Mouse (Mus musculus): ENCODE results near the gene 4930451I11Rik. TPM values are rescaled to one million over a fixed set of nuclear protein-coding genes. Genes with fewer than 3 reads are reported as not detected.

Gene 4930451I11Rik
- polyA plus RNA-seq, 1 experiment from 2014 or later = not detected

DNA sequence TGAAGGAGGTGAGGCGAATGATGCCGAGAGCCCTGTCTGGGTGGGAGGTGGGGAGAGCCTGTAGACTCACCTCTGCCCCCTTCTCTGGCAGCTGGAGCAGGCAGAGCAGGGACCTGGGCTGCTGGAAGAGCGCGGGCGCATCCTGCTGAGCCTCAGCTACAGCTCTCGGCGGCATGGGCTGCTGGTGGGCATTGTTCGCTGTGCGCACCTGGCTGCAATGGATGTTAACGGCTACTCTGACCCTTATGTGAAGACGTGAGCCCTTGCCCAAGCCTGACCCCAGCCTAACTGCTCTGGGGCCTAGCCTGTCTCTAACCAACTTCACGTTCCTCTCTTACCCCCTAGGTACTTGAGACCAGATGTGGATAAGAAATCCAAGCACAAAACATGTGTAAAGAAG is 19.8 kb upstream of the 4930451I11Rik start:
- H3K4me3 ChIP-seq (ENCODE audit: control insufficient read depth in 1 of 2, insufficient read depth in 1 of 2, low read depth in 1 of 2, low read length in 2 of 2) = no peak overlapping the region
- H3K9ac ChIP-seq (ENCODE audit: low read length) = no peak overlapping the region
- H3K4me2 ChIP-seq (ENCODE audit: low read length) = no peak overlapping the region
- H3K4me1 ChIP-seq (ENCODE audit: control insufficient read depth in 2 of 2, insufficient read depth in 2 of 2, low read length in 2 of 2) = peaks cover 5 to 10% of the 10 kb centered on the region in 2 experiments; a peak in 3 of 4 replicates
- H3K36me3 ChIP-seq (ENCODE audit: control insufficient read depth, insufficient read depth, low read length) = peaks cover 47% of the 10 kb centered on the region
- H3K27me3 ChIP-seq (ENCODE audit: control insufficient read depth, insufficient read depth, low read length) = peaks cover 34% of the 10 kb centered on the region
- 50% methylated on average over 12 of the region's 12 CpGs for WGBS
- ATAC-seq (ENCODE audit: insufficient number of reproducible peaks, insufficient read depth, low FRiP score, low read depth) = no peak
- H3K27ac ChIP-seq (replicated peaks in 1 of 2; ENCODE audit: control insufficient read depth in 1 of 2, insufficient read depth in 1 of 2, low read depth in 2 of 2, low read length in 2 of 2) = no peak overlapping the region
- H3K9me3 ChIP-seq (ENCODE audit: control insufficient read depth, low read length) = no peaks in the 10 kb centered on the region

GRCm38 (mm10) chr7:126850161-126850560 is 18.7 kb upstream of the 4930451I11Rik start:
- WGBS = 51% methylated on average over 6 of the region's 6 CpGs

DNA sequence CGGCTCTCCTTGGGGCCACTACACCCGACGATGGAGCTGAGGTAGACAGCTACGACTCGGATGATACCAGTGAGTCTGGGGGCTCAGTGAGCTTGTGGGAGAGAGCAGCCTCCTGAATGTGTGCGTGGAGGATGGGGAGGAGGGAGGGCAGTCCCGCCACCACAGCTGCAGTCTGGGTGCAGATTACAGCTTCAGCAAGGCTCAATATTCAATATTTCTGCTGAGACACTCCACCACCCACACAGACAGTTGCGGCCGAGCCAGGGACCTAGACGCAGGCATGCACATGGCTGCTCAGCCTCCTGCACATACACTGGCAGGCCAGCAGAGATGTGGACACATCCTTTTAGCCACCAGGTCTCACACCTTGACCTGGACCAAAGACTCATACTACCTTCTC is 17.4 kb upstream of the 4930451I11Rik start:
- Histone ChIP-seq H3K27me3 (ENCODE audit: control insufficient read depth, insufficient read depth, low read length) (peaks cover 34% of the 10 kb centered on the region), H3K4me2 (ENCODE audit: low read length) (0 out of 2 replicates have a peak overlapping the region, but pooled peaks have one; percentile 97), H3K9me3 (ENCODE audit: control insufficient read depth, low read length) (no peaks in the 10 kb centered on the region), H3K27ac (replicated peaks in 1 of 2; ENCODE audit: control insufficient read depth in 1 of 2, insufficient read depth in 1 of 2, low read depth in 2 of 2, low read length in 2 of 2) (no peak overlapping the region), H3K9ac (ENCODE audit: low read length) (no peak overlapping the region), H3K4me3 (ENCODE audit: control insufficient read depth in 1 of 2, insufficient read depth in 1 of 2, low read depth in 1 of 2, low read length in 2 of 2) (peak overlapping the region in 1 of 2 experiments; percentile 58; a peak in 1 of 4 replicates), H3K36me3 (ENCODE audit: control insufficient read depth, insufficient read depth, low read length) (peaks cover 23% of the 10 kb centered on the region), H3K4me1 (ENCODE audit: control insufficient read depth in 2 of 2, insufficient read depth in 2 of 2, low read length in 2 of 2) (peaks cover 5 to 10% of the 10 kb centered on the region in 2 experiments; a peak in 3 of 4 replicates)
- 33% methylated on average over 10 of the region's 10 CpGs for WGBS
- ATAC-seq (ENCODE audit: insufficient number of reproducible peaks, insufficient read depth, low FRiP score, low read depth) = no peak

More at GRCm38 (mm10) chr7:126850161-126850560, 18.7 kb upstream of the 4930451I11Rik start:
- no peak overlapping the region for H3K27ac ChIP-seq (replicated peaks in 1 of 2; ENCODE audit: control insufficient read depth in 1 of 2, insufficient read depth in 1 of 2, low read depth in 2 of 2, low read length in 2 of 2)
- no peak overlapping the region for H3K4me2 ChIP-seq (ENCODE audit: low read length)
- peaks cover 5 to 10% of the 10 kb centered on the region in 2 experiments; a peak in 3 of 4 replicates for H3K4me1 ChIP-seq (ENCODE audit: control insufficient read depth in 2 of 2, insufficient read depth in 2 of 2, low read length in 2 of 2)
- H3K4me3 ChIP-seq (ENCODE audit: control insufficient read depth in 1 of 2, insufficient read depth in 1 of 2, low read depth in 1 of 2, low read length in 2 of 2) = no peak overlapping the region
- ATAC-seq (ENCODE audit: insufficient number of reproducible peaks, insufficient read depth, low FRiP score, low read depth) = no peak
- peaks cover 34% of the 10 kb centered on the region for H3K27me3 ChIP-seq (ENCODE audit: control insufficient read depth, insufficient read depth, low read length)
- peaks cover 37% of the 10 kb centered on the region for H3K36me3 ChIP-seq (ENCODE audit: control insufficient read depth, insufficient read depth, low read length)
- H3K9me3 ChIP-seq (ENCODE audit: control insufficient read depth, low read length) = no peaks in the 10 kb centered on the region
- H3K9ac ChIP-seq (ENCODE audit: low read length) = no peak overlapping the region

- WGBS = 2% methylated on average over 72 of the region's 74 CpGs
- H3K27me3 ChIP-seq (ENCODE audit: control insufficient read depth, insufficient read depth, low read length) = peaks cover 34% of the 10 kb centered on the region
- no peak for ATAC-seq (ENCODE audit: insufficient number of reproducible peaks, insufficient read depth, low FRiP score, low read depth)
Observed at GRCm38 (mm10) chr7:126847421-126848398, 16.3 kb upstream of the 4930451I11Rik start.

DNA sequence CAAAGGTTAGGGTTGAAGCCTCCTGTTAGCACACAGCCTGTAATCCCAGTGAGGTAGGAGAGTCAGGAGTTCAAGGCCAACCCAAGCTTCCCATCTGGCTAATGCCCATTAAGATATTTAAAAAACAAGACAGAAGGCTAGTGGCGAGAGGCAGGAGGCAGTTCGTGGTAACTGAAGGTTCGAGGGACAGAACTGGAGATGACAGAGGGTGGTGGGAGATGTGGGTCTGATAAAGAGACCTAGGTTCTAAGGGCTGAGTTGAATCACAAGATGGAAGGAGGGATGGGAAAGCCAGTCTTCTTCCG is 15.6 kb upstream of the 4930451I11Rik start, which contains the start of gene Doc2a:
Doc2a (plus strand) TSS at position 301 of the 305 bp plus-strand sequence.
- peaks cover 34% of the 10 kb centered on the region for H3K27me3 ChIP-seq (ENCODE audit: control insufficient read depth, insufficient read depth, low read length)

More at GRCm38 (mm10) chr7:126847421-126848398, 16.3 kb upstream of the 4930451I11Rik start:
- Histone ChIP-seq H3K36me3 (ENCODE audit: control insufficient read depth, insufficient read depth, low read length) (peaks cover 12% of the 10 kb centered on the region), H3K4me2 (ENCODE audit: low read length) (peak overlapping the region; percentile 97), H3K4me3 (ENCODE audit: control insufficient read depth in 1 of 2, insufficient read depth in 1 of 2, low read depth in 1 of 2, low read length in 2 of 2) (peak overlapping the region; percentile 51 to 58), H3K4me1 (ENCODE audit: control insufficient read depth in 2 of 2, insufficient read depth in 2 of 2, low read length in 2 of 2) (peaks cover 5 to 10% of the 10 kb centered on the region in 2 experiments; a peak in 3 of 4 replicates), H3K27ac (replicated peaks in 1 of 2; ENCODE audit: control insufficient read depth in 1 of 2, insufficient read depth in 1 of 2, low read depth in 2 of 2, low read length in 2 of 2) (no peak overlapping the region), H3K9ac (ENCODE audit: low read length) (peak overlapping the region; percentile 66), H3K9me3 (ENCODE audit: control insufficient read depth, low read length) (no peaks in the 10 kb centered on the region)

DNA sequence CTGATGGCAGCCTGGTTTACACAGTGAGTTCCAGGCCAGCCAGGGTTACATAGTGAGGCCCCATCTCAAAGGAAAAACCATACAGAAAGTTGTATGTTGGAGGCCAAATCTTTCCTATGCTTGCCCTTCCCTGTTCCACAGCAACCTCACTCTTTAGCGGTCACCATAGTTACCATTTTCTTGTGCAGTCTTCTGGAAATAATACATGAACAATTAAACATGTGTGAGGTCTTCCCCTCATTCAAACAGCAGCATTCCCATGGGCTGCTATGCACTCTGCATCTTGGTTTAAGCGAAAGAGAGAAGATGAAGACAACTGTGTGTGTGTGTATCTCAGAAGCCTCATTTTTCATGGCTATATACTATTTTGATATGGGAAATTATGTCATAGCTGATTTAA is 14.1 kb upstream of the 4930451I11Rik start:
- WGBS = 89% methylated on average over 2 of the region's 2 CpGs
- H3K27me3 ChIP-seq (ENCODE audit: control insufficient read depth, insufficient read depth, low read length) = peaks cover 34% of the 10 kb centered on the region

More for the DNA sequence above, 15.6 kb upstream of the 4930451I11Rik start, which contains the start of gene Doc2a:
- Histone ChIP-seq H3K4me3 (ENCODE audit: control insufficient read depth in 1 of 2, insufficient read depth in 1 of 2, low read depth in 1 of 2, low read length in 2 of 2) (peak within 1 kb of the TSS; percentile 51 to 58), H3K36me3 (ENCODE audit: control insufficient read depth, insufficient read depth, low read length) (peaks cover 6% of the 10 kb centered on the region; the same call in 1 of the 2 replicates), H3K4me2 (ENCODE audit: low read length) (peak within 1 kb of the TSS; percentile 97), H3K9ac (ENCODE audit: low read length) (peak within 1 kb of the TSS; percentile 66), H3K27ac (replicated peaks in 1 of 2; ENCODE audit: control insufficient read depth in 1 of 2, insufficient read depth in 1 of 2, low read depth in 2 of 2, low read length in 2 of 2) (no peak within 1 kb of the TSS), H3K9me3 (ENCODE audit: control insufficient read depth, low read length) (no peaks in the 10 kb centered on the region), H3K4me1 (ENCODE audit: control insufficient read depth in 2 of 2, insufficient read depth in 2 of 2, low read length in 2 of 2) (peaks cover 5 to 10% of the 10 kb centered on the region in 2 experiments; a peak in 3 of 4 replicates)
- ATAC-seq (ENCODE audit: insufficient number of reproducible peaks, insufficient read depth, low FRiP score, low read depth) = no peak
- WGBS = 34% methylated on average over 4 of the region's 4 CpGs

DNA sequence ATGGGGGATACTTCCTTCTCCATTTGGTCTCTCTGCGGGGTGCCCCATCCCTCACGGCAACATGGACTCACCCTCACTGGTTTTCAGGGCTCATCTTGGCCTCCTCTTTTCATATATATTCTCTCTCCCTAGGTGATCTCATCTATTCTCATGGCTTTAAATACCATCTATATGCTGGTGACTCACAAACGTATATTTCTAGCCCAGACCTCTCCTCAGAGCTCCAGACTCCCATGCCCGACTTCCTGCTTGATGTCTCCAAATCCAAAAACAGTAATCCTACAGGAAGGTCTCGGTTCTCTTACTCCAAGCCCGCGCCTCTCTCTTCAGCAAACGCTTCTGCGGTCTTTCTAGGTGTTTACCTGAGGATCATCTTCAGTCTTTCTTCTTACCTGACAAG is 11.8 kb upstream of the 4930451I11Rik start:
- WGBS = 70% methylated on average over 9 of the region's 9 CpGs
- ATAC-seq (ENCODE audit: insufficient number of reproducible peaks, insufficient read depth, low FRiP score, low read depth) = no peak
- H3K27ac ChIP-seq (replicated peaks in 1 of 2; ENCODE audit: control insufficient read depth in 1 of 2, insufficient read depth in 1 of 2, low read depth in 2 of 2, low read length in 2 of 2) = no peak overlapping the region
- no peaks in the 10 kb centered on the region for H3K36me3 ChIP-seq (ENCODE audit: control insufficient read depth, insufficient read depth, low read length)
- 0 out of 2 replicates have a peak, but pooled peaks cover 3% of the 10 kb centered on the region for H3K9me3 ChIP-seq (ENCODE audit: control insufficient read depth, low read length)
- no peak overlapping the region for H3K9ac ChIP-seq (ENCODE audit: low read length)
- no peak overlapping the region for H3K4me2 ChIP-seq (ENCODE audit: low read length)
- peaks cover 20% of the 10 kb centered on the region for H3K27me3 ChIP-seq (ENCODE audit: control insufficient read depth, insufficient read depth, low read length)
- H3K4me1 ChIP-seq (ENCODE audit: control insufficient read depth in 2 of 2, insufficient read depth in 2 of 2, low read length in 2 of 2) = peaks cover 4 to 7% of the 10 kb centered on the region in 2 experiments; a peak in 3 of 4 replicates
- H3K4me3 ChIP-seq (ENCODE audit: control insufficient read depth in 1 of 2, insufficient read depth in 1 of 2, low read depth in 1 of 2, low read length in 2 of 2) = no peak overlapping the region

More for the DNA sequence above, 14.1 kb upstream of the 4930451I11Rik start:
- Histone ChIP-seq H3K4me3 (ENCODE audit: control insufficient read depth in 1 of 2, insufficient read depth in 1 of 2, low read depth in 1 of 2, low read length in 2 of 2) (no peak overlapping the region), H3K27ac (replicated peaks in 1 of 2; ENCODE audit: control insufficient read depth in 1 of 2, insufficient read depth in 1 of 2, low read depth in 2 of 2, low read length in 2 of 2) (no peak overlapping the region), H3K9me3 (ENCODE audit: control insufficient read depth, low read length) (0 out of 2 replicates have a peak, but pooled peaks cover 3% of the 10 kb centered on the region), H3K4me1 (ENCODE audit: control insufficient read depth in 2 of 2, insufficient read depth in 2 of 2, low read length in 2 of 2) (peaks cover 5 to 10% of the 10 kb centered on the region in 2 experiments; a peak in 3 of 4 replicates), H3K36me3 (ENCODE audit: control insufficient read depth, insufficient read depth, low read length) (no peaks in the 10 kb centered on the region), H3K9ac (ENCODE audit: low read length) (no peak overlapping the region), H3K4me2 (ENCODE audit: low read length) (no peak overlapping the region)
- no peak for ATAC-seq (ENCODE audit: insufficient number of reproducible peaks, insufficient read depth, low FRiP score, low read depth)

Data from heart, embryonic 14.5 days (tissue).